Mouse (Mus musculus) inflammation-experienced regulatory T-cells, adult 6 months (primary cell): Measurements from ENCODE around the gene Rxra. TPM values are rescaled to one million over a fixed set of nuclear protein-coding genes. Genes with fewer than 3 reads are reported as not detected.

Source experiments
- ATAC-seq: one replicate; pipeline ENCODE4 v1.8.0; 2017
- polyA plus RNA-seq, 3 experiments: library from polyadenylated mRNA; unstranded; fragments of 100-300 nt; shearing (Covaris generic); gene quantifications; one replicate each; pipeline ENCODE4 v1.2.1; 2017

Gene Rxra
- polyA plus RNA-seq, 3 experiments from 2014 or later, result 5.3 to 7.3 (median 5.7) TPM

- ATAC-seq, result no peak
Observed at GRCm38 (mm10) chr2:27671633-27672091, 4.6 kb upstream of the Rxra start.

- ATAC-seq, result peak; percentile 57
Observed at GRCm38 (mm10) chr2:27676478-27677325, 462 bp downstream of the Rxra start.

GRCm38 (mm10) chr2:27677411-27678310, 1.4 kb downstream of the Rxra start:
- ATAC-seq, result peak; percentile 33

GRCm38 (mm10) chr2:27678331-27678730, 2.1 kb downstream of the Rxra start:
- no peak for ATAC-seq

GRCm38 (mm10) chr2:27678836-27679480, 2.7 kb downstream of the Rxra start:
- no peak for ATAC-seq

- no peak for ATAC-seq
Observed at GRCm38 (mm10) chr2:27679621-27680025, 3.4 kb downstream of the Rxra start.

GRCm38 (mm10) chr2:27680058-27680457, 3.8 kb downstream of the Rxra start:
- no peak for ATAC-seq

GRCm38 (mm10) chr2:27680595-27680994, 4.4 kb downstream of the Rxra start:
- no peak for ATAC-seq

- ATAC-seq, result no peak
Observed at GRCm38 (mm10) chr2:27681426-27681825, 5.2 kb downstream of the Rxra start.

- ATAC-seq, result no peak
Observed at GRCm38 (mm10) chr2:27682096-27682495, 5.9 kb downstream of the Rxra start.

GRCm38 (mm10) chr2:27684017-27684657, 7.9 kb downstream of the Rxra start:
- no peak for ATAC-seq

- no peak for ATAC-seq
Observed at GRCm38 (mm10) chr2:27685917-27686316, 9.7 kb downstream of the Rxra start.

- no peak for ATAC-seq
Observed at GRCm38 (mm10) chr2:27686335-27686734, 10.1 kb downstream of the Rxra start.

GRCm38 (mm10) chr2:27687041-27687440, 10.8 kb downstream of the Rxra start:
- no peak for ATAC-seq

- no peak for ATAC-seq
Observed at GRCm38 (mm10) chr2:27687973-27688372, 11.7 kb downstream of the Rxra start.

GRCm38 (mm10) chr2:27690714-27691113, 14.5 kb downstream of the Rxra start:
- ATAC-seq, result no peak

- ATAC-seq, result no peak
Observed at GRCm38 (mm10) chr2:27691139-27691720, 15.0 kb downstream of the Rxra start.

GRCm38 (mm10) chr2:27692608-27693007, 16.4 kb downstream of the Rxra start:
- ATAC-seq, result no peak

- peak; percentile 88 for ATAC-seq
Observed at GRCm38 (mm10) chr2:27693684-27694083, 17.4 kb downstream of the Rxra start.

- no peak for ATAC-seq
Observed at GRCm38 (mm10) chr2:27699574-27699973, 23.3 kb downstream of the Rxra start.

GRCm38 (mm10) chr2:27702283-27702682, 26.0 kb downstream of the Rxra start:
- no peak for ATAC-seq
